Mouse (Mus musculus): ENCODE measurements around the gene Usp13. TPM values are rescaled to one million over a fixed set of nuclear protein-coding genes. Genes with fewer than 3 reads are reported as not detected.

Gene Usp13
- 100 to 1,000 TPM; 194 to 199 TPM for total RNA-seq (2021)

GRCm38 (mm10) chr3:32817357-32818326, at the start of gene Usp13:
Gene Usp13 (plus strand): TSS chr3:32817546.
- intact Hi-C loops (cut with DNase I) = loop anchor here (5.0 kb wide), 1 partner anchor 65 kb away; no protein-coding TSS in a partner anchor
- DNase-seq (ENCODE audit: low spot score) = peak; percentile 65

GRCm38 (mm10) chr3:32770781-32771180, 46.6 kb upstream of the Usp13 start:
- intact Hi-C loops (cut with DNase I) = no loop called here
- no peak for DNase-seq (ENCODE audit: low spot score)

GRCm38 (mm10) chr3:32817001-32817356, 367 bp upstream of the Usp13 start:
- DNase-seq (ENCODE audit: low spot score) = no peak
- intact Hi-C loops (cut with DNase I) = loop anchor here (5.0 kb wide), 1 partner anchor 65 kb away; no protein-coding TSS in a partner anchor

GRCm38 (mm10) chr3:32818327-32818900, 1.1 kb downstream of the Usp13 start:
- intact Hi-C loops (cut with DNase I) = loop anchor here (5.0 kb wide), 1 partner anchor 66 kb away; no protein-coding TSS in a partner anchor

GRCm38 (mm10) chr3:32822620-32823019, 5.3 kb downstream of the Usp13 start:
- intact Hi-C loops (cut with DNase I) = no loop called here

More at GRCm38 (mm10) chr3:32818327-32818900, 1.1 kb downstream of the Usp13 start:
- DNase-seq (ENCODE audit: low spot score) = peak; percentile 13

GRCm38 (mm10) chr3:32824923-32825322, 7.6 kb downstream of the Usp13 start:
- intact Hi-C loops (cut with DNase I) = no loop called here
- DNase-seq (ENCODE audit: low spot score) = no peak

More at GRCm38 (mm10) chr3:32822620-32823019, 5.3 kb downstream of the Usp13 start:
- no peak for DNase-seq (ENCODE audit: low spot score)

GRCm38 (mm10) chr3:32825964-32826479, 8.7 kb downstream of the Usp13 start:
- intact Hi-C loops (cut with DNase I) = no loop called here
- DNase-seq (ENCODE audit: low spot score) = no peak

GRCm38 (mm10) chr3:32826701-32827100, 9.4 kb downstream of the Usp13 start:
- DNase-seq (ENCODE audit: low spot score) = no peak
- intact Hi-C loops (cut with DNase I) = no loop called here

GRCm38 (mm10) chr3:32833871-32834270, 16.5 kb downstream of the Usp13 start:
- intact Hi-C loops (cut with DNase I) = no loop called here
- no peak for DNase-seq (ENCODE audit: low spot score)

GRCm38 (mm10) chr3:32837847-32838246, 20.5 kb downstream of the Usp13 start:
- intact Hi-C loops (cut with DNase I) = no loop called here

GRCm38 (mm10) chr3:32856362-32857107, 39.2 kb downstream of the Usp13 start:
- no peak for DNase-seq (ENCODE audit: low spot score)
- intact Hi-C loops (cut with DNase I) = no loop called here

More at GRCm38 (mm10) chr3:32837847-32838246, 20.5 kb downstream of the Usp13 start:
- no peak for DNase-seq (ENCODE audit: low spot score)

GRCm38 (mm10) chr3:32871081-32871480, 53.7 kb downstream of the Usp13 start:
- intact Hi-C loops (cut with DNase I) = no loop called here
- DNase-seq (ENCODE audit: low spot score) = no peak

GRCm38 (mm10) chr3:32886386-32886785, 69.0 kb downstream of the Usp13 start:
- no peak for DNase-seq (ENCODE audit: low spot score)
- intact Hi-C loops (cut with DNase I) = no loop called here

GRCm38 (mm10) chr3:32888886-32889285, 71.5 kb downstream of the Usp13 start:
- intact Hi-C loops (cut with DNase I) = no loop called here
- no peak for DNase-seq (ENCODE audit: low spot score)

GRCm38 (mm10) chr3:32890174-32890573, 72.8 kb downstream of the Usp13 start:
- intact Hi-C loops (cut with DNase I) = no loop called here

GRCm38 (mm10) chr3:32903462-32903861, 86.1 kb downstream of the Usp13 start:
- intact Hi-C loops (cut with DNase I) = no loop called here
- no peak for DNase-seq (ENCODE audit: low spot score)

More at GRCm38 (mm10) chr3:32890174-32890573, 72.8 kb downstream of the Usp13 start:
- no peak for DNase-seq (ENCODE audit: low spot score)

- DNase-seq (ENCODE audit: low spot score) = no peak
- intact Hi-C loops (cut with DNase I) = no loop called here
Measured at GRCm38 (mm10) chr3:32904599-32904998, 87.3 kb downstream of the Usp13 start.

GRCm38 (mm10) chr3:32905850-32906779, 88.8 kb downstream of the Usp13 start:
- intact Hi-C loops (cut with DNase I) = no loop called here

GRCm38 (mm10) chr3:32908400-32908799, 91.1 kb downstream of the Usp13 start:
- intact Hi-C loops (cut with DNase I) = no loop called here
- DNase-seq (ENCODE audit: low spot score) = no peak

More at GRCm38 (mm10) chr3:32905850-32906779, 88.8 kb downstream of the Usp13 start:
- no peak for DNase-seq (ENCODE audit: low spot score)

Data from heart, postnatal 25 days (tissue).